Mouse (Mus musculus): ENCODE results near the gene Gm9918.

Gm9918 gene

GRCm38 (mm10) chr15:102265548-102265947 is 4.8 kb upstream of the Gm9918 start:
- intact Hi-C loops (cut with DNase I) = no loop called here

GRCm38 (mm10) chr15:102271441-102271840 is 1.1 kb downstream of the Gm9918 start:
- intact Hi-C loops (cut with DNase I) = no loop called here

- intact Hi-C loops (cut with DNase I) = loop anchor here (2.0 kb wide), 1 partner anchor 35 kb away; no protein-coding TSS in a partner anchor
Observed at GRCm38 (mm10) chr15:102273982-102274716, 3.8 kb downstream of the Gm9918 start.

- intact Hi-C loops (cut with DNase I) = loop anchor here (2.0 kb wide), 1 partner anchor 38 kb away; no protein-coding TSS in a partner anchor
Observed at GRCm38 (mm10) chr15:102278726-102279091, 8.3 kb downstream of the Gm9918 start.

GRCm38 (mm10) chr15:102279092-102279782 is 8.9 kb downstream of the Gm9918 start, which contains the start of gene Mfsd5:
Mfsd5 (plus strand) TSS chr15:102279454.
- intact Hi-C loops (cut with DNase I) = loop anchor here (2.0 kb wide), 1 partner anchor 38 kb away; no protein-coding TSS in a partner anchor

- intact Hi-C loops (cut with DNase I) = loop anchor here (2.0 kb wide), 1 partner anchor 39 kb away; no protein-coding TSS in a partner anchor
Observed at GRCm38 (mm10) chr15:102279783-102280520, 9.6 kb downstream of the Gm9918 start.

- intact Hi-C loops (cut with DNase I) = no loop called here
Observed at GRCm38 (mm10) chr15:102280623-102281022, 10.3 kb downstream of the Gm9918 start.

- intact Hi-C loops (cut with DNase I) = no loop called here
Observed at GRCm38 (mm10) chr15:102282463-102283292, 12.3 kb downstream of the Gm9918 start.

GRCm38 (mm10) chr15:102283648-102284047 is 13.3 kb downstream of the Gm9918 start:
- intact Hi-C loops (cut with DNase I) = no loop called here

GRCm38 (mm10) chr15:102287395-102287794 is 17.0 kb downstream of the Gm9918 start:
- intact Hi-C loops (cut with DNase I) = loop anchor here (5.0 kb wide), 1 partner anchor 90 kb away; no protein-coding TSS in a partner anchor

- intact Hi-C loops (cut with DNase I) = no loop called here
Observed at GRCm38 (mm10) chr15:102295633-102296367, 25.4 kb downstream of the Gm9918 start, which contains the start of gene Espl1. Espl1 (plus strand) TSS chr15:102296266.

GRCm38 (mm10) chr15:102296368-102297006 is 26.1 kb downstream of the Gm9918 start:
- intact Hi-C loops (cut with DNase I) = no loop called here

GRCm38 (mm10) chr15:102302542-102302941 is 32.2 kb downstream of the Gm9918 start:
- intact Hi-C loops (cut with DNase I) = no loop called here

- intact Hi-C loops (cut with DNase I) = no loop called here
Observed at GRCm38 (mm10) chr15:102308717-102309116, 38.4 kb downstream of the Gm9918 start.

GRCm38 (mm10) chr15:102310074-102310845 is 39.9 kb downstream of the Gm9918 start:
- intact Hi-C loops (cut with DNase I) = no loop called here

- intact Hi-C loops (cut with DNase I) = no loop called here
Observed at GRCm38 (mm10) chr15:102311489-102311888, 41.1 kb downstream of the Gm9918 start.

- intact Hi-C loops (cut with DNase I) = no loop called here
Observed at GRCm38 (mm10) chr15:102315292-102315691, 44.9 kb downstream of the Gm9918 start.

GRCm38 (mm10) chr15:102316263-102316662 is 45.9 kb downstream of the Gm9918 start:
- intact Hi-C loops (cut with DNase I) = loop anchor here (1.0 to 2.0 kb wide), 2 partner anchors 27 to 77 kb away; no protein-coding TSS in a partner anchor

All from adrenal gland (tissue).